In genomic region chr2:66765170-66765569, GRCm38 (mm10) we compare ENCODE assay signal across 23 mouse cellular contexts.
"Had no signal": no experiment of that assay in that cellular context is flagged by ENCODE, and none has a peak within 500 bp of the region (broad histone marks: within the 10 kb centered on the region; RNA-seq: fewer than 3 reads in every experiment).

No protein-coding gene starts in this region.

- ATAC-seq: forebrain, postnatal 0 days; hindbrain, postnatal 0 days; intestine, embryonic 16.5 days had no signal

- H3K4me3 ChIP-seq: heart, adult 2 months; heart, embryonic 13.5 days; heart, embryonic 15.5 days; hindbrain, embryonic 13.5 days; hindbrain, embryonic 15.5 days; limb, embryonic 10.5 days; limb, embryonic 12.5 days had no signal

- DNase-seq: forebrain, postnatal 0 days; gastrocnemius, postnatal 14 days; gastrocnemius, postnatal 36 days; heart, adult 11 months; heart, adult 2 months; heart, postnatal 14 days; heart, postnatal 36 days; kidney, adult 11 months; kidney, adult 2 months; kidney, postnatal 14 days; kidney, postnatal 36 days; layer of hippocampus, adult 9-11 months; layer of hippocampus, postnatal 36 days; liver had no signal

- H3K4me1 ChIP-seq: heart, embryonic 13.5 days; heart, embryonic 15.5 days; hindbrain, embryonic 13.5 days; hindbrain, embryonic 15.5 days; limb, embryonic 10.5 days; limb, embryonic 12.5 days had no signal

- H3K9ac ChIP-seq: forebrain, postnatal 0 days; heart, embryonic 13.5 days; heart, embryonic 15.5 days; hindbrain, embryonic 13.5 days; hindbrain, embryonic 15.5 days; limb, embryonic 12.5 days had no signal

- H3K36me3 ChIP-seq: heart, embryonic 13.5 days; heart, embryonic 15.5 days; hindbrain, embryonic 13.5 days; hindbrain, embryonic 15.5 days; limb, embryonic 10.5 days; limb, embryonic 12.5 days had no signal

- H3K27me3 ChIP-seq: heart, embryonic 13.5 days; heart, embryonic 15.5 days; hindbrain, embryonic 13.5 days; hindbrain, embryonic 15.5 days; limb, embryonic 12.5 days had no signal

- H3K27ac ChIP-seq: heart, adult 2 months; heart, embryonic 13.5 days; heart, embryonic 15.5 days; hindbrain, embryonic 13.5 days; hindbrain, embryonic 15.5 days; hindbrain, postnatal 0 days; limb, embryonic 10.5 days; limb, embryonic 12.5 days had no signal

- H3K9me3 ChIP-seq: heart, embryonic 13.5 days; heart, embryonic 15.5 days; hindbrain, embryonic 13.5 days; hindbrain, embryonic 15.5 days; limb, embryonic 10.5 days; limb, embryonic 12.5 days had no signal

- H3K4me2 ChIP-seq: heart, embryonic 11.5 days; heart, embryonic 13.5 days; heart, embryonic 15.5 days; hindbrain, embryonic 13.5 days; hindbrain, embryonic 15.5 days; limb, embryonic 12.5 days had no signal
